Mouse (Mus musculus) B cell, adult 2 months (primary cell): ENCODE measurements around the gene Rimbp2.
"Not testable (repeated sequence)": the region's sequence is repeated elsewhere in the genome, so short reads cannot be mapped to it uniquely, and the experiment has no call there.

ENCODE experiments used
- DNase-seq, 2 experiments: peaks; one replicate each; pipeline ENCODE4 v3.0.0; 2022

The Rimbp2 gene

GRCm38 (mm10) chr5:128739168-128739837 lies 214.0 kb downstream of the Rimbp2 start:
- no peak for DNase-seq

- no peak for DNase-seq
Measured at GRCm38 (mm10) chr5:128735921-128736320, 217.4 kb downstream of the Rimbp2 start.

GRCm38 (mm10) chr5:128733955-128734354 lies 219.3 kb downstream of the Rimbp2 start:
- DNase-seq, result no peak

GRCm38 (mm10) chr5:128732416-128733014 lies 220.8 kb downstream of the Rimbp2 start:
- no peak for DNase-seq

- DNase-seq, result no peak
Measured at GRCm38 (mm10) chr5:128730634-128731033, 222.7 kb downstream of the Rimbp2 start.

- DNase-seq, result no peak
Measured at GRCm38 (mm10) chr5:128729341-128729740, 223.9 kb downstream of the Rimbp2 start.

GRCm38 (mm10) chr5:128720461-128720860 lies 232.8 kb downstream of the Rimbp2 start:
- not testable (repeated sequence) for DNase-seq

GRCm38 (mm10) chr5:128715171-128715570 lies 238.1 kb downstream of the Rimbp2 start:
- DNase-seq, result no peak

GRCm38 (mm10) chr5:128711847-128712246 lies 241.4 kb downstream of the Rimbp2 start:
- DNase-seq, result no peak

GRCm38 (mm10) chr5:128710596-128710995 lies 242.7 kb downstream of the Rimbp2 start:
- no peak for DNase-seq

GRCm38 (mm10) chr5:128708929-128709328 lies 244.4 kb downstream of the Rimbp2 start:
- no peak for DNase-seq
